Mouse (Mus musculus) kidney, postnatal 0 days (tissue): ENCODE measurements at regions not wholly inside any gene's neighbourhood (a gene's known extent, or its start where the extent isn't known, plus 50 kb on each side); places are given as distances from the start of the nearest gene placed in this dataset.

Experiments used
- ATAC-seq: fragments of 200-750 bp; cut with Nextera tagmentation; replicated peaks from 2 replicates; pipeline ENCODE4 v1.8.0; 2017; ENCODE audit warnings: low read depth, moderate number of reproducible peaks, moderate TSS enrichment, moderate library complexity; ENCODE audit not compliant: low FRiP score
- DNase-seq: peaks from one replicate; pipeline ENCODE4 v3.0.0-alpha.2; 2016; ENCODE audit warnings: low spot score
- H3K27ac ChIP-seq: fragments of 300-500 bp; sonication (generic); 2 replicates; pipeline ENCODE4 v1.5.1; 2014; ENCODE audit warnings: mild to moderate bottlenecking
- H3K27me3 ChIP-seq: fragments of 300-500 bp; sonication (generic); 2 replicates; pipeline ENCODE4 v1.6.1; 2014; ENCODE audit warnings: low read length, mixed read lengths; ENCODE audit not compliant: insufficient read depth
- H3K36me3 ChIP-seq: fragments of 300-500 bp; sonication (generic); 2 replicates; pipeline ENCODE4 v1.6.1; 2014; ENCODE audit warnings: low read length, mixed read lengths; ENCODE audit not compliant: insufficient read depth
- H3K4me1 ChIP-seq: fragments of 300-500 bp; sonication (generic); replicated peaks from 2 replicates; pipeline ENCODE4 v1.6.1; 2014; ENCODE audit warnings: antibody characterized with exemption, low read length, mixed read lengths; ENCODE audit not compliant: insufficient read depth
- H3K4me2 ChIP-seq: fragments of 300-500 bp; sonication (generic); 2 replicates; pipeline ENCODE4 v1.6.1; 2014; ENCODE audit warnings: mild to moderate bottlenecking, low read length, moderate library complexity, mixed read lengths
- H3K4me3 ChIP-seq: fragments of 300-500 bp; sonication (generic); replicated peaks from 2 replicates; pipeline ENCODE4 v1.5.1; 2014; ENCODE audit warnings: low read depth, low read length
- H3K9ac ChIP-seq: fragments of 300-500 bp; sonication (generic); 2 replicates; pipeline ENCODE4 v1.6.1; 2014; ENCODE audit warnings: low read depth, low read length
- H3K9me3 ChIP-seq: fragments of 300-500 bp; sonication (generic); replicated peaks from 2 replicates; pipeline ENCODE4 v1.6.1; 2016; ENCODE audit warnings: low read length, inconsistent platforms, mixed read lengths
- CTCF ChIP-seq: IDR thresholded peaks from 2 replicates; pipeline ENCODE4 v1.5.1; 2016; ENCODE audit warnings: antibody characterized with exemption, low read depth, mild to moderate bottlenecking, moderate library complexity
- WGBS: fragments of 180-500 bp; shearing (Covaris S2); extraction: QIAGEN DNeasy Blood & Tissue Kit; methylation state at CpG from one replicate; pipeline ENCODE4 v1.1.7; 2014; 5-methylcytosine and 5-hydroxymethylcytosine counted together

- Histone ChIP-seq H3K9me3 (no peaks in the 10 kb centered on the region), H3K4me1 (no peaks in the 10 kb centered on the region), H3K9ac (no peak overlapping the region), H3K4me2 (no peak overlapping the region), H3K4me3 (no peak overlapping the region), H3K36me3 (no peaks in the 10 kb centered on the region), H3K27ac (no peak overlapping the region), H3K27me3 (no peaks in the 10 kb centered on the region)
- ATAC-seq (no peak), DNase-seq (no peak)
- WGBS = 80% methylated on average over 2 of the region's 2 CpGs
- no peak for TF ChIP-seq CTCF
Measured at GRCm38 (mm10) chr16:71711879-71712278, 596.2 kb upstream of the Robo1 start.

- no peak for ATAC-seq
Measured at GRCm38 (mm10) chr16:71717207-71717606, 590.9 kb upstream of the Robo1 start.

GRCm38 (mm10) chr16:71724898-71725297 lies 583.2 kb upstream of the Robo1 start:
- Histone ChIP-seq H3K27me3 (no peaks in the 10 kb centered on the region), H3K4me1 (no peaks in the 10 kb centered on the region), H3K27ac (no peak overlapping the region), H3K4me3 (no peak overlapping the region), H3K4me2 (no peak overlapping the region), H3K9ac (no peak overlapping the region), H3K9me3 (no peaks in the 10 kb centered on the region), H3K36me3 (no peaks in the 10 kb centered on the region)
- 89% methylated on average over 2 of the region's 2 CpGs for WGBS
- DNase-seq (no peak), ATAC-seq (no peak)
- TF ChIP-seq CTCF = no peak

More at GRCm38 (mm10) chr16:71717207-71717606, 590.9 kb upstream of the Robo1 start:
- Histone ChIP-seq H3K27me3 (no peaks in the 10 kb centered on the region), H3K4me3 (no peak overlapping the region), H3K36me3 (no peaks in the 10 kb centered on the region), H3K9ac (no peak overlapping the region), H3K4me1 (no peaks in the 10 kb centered on the region), H3K27ac (no peak overlapping the region), H3K9me3 (no peaks in the 10 kb centered on the region), H3K4me2 (no peak overlapping the region)
- no peak for DNase-seq
- 63% methylated on average over 3 of the region's 3 CpGs for WGBS
- no peak for TF ChIP-seq CTCF

GRCm38 (mm10) chr16:71737941-71738340 lies 570.2 kb upstream of the Robo1 start:
- ATAC-seq = no peak
- no peak overlapping the region for H3K4me2 ChIP-seq
- H3K9ac ChIP-seq = no peak overlapping the region
- no peaks in the 10 kb centered on the region for H3K27me3 ChIP-seq
- no peaks in the 10 kb centered on the region for H3K4me1 ChIP-seq
- no peak overlapping the region for H3K4me3 ChIP-seq
- H3K9me3 ChIP-seq = no peaks in the 10 kb centered on the region
- H3K27ac ChIP-seq = no peak overlapping the region
- no peak for DNase-seq
- WGBS = 89% methylated on average over 2 of the region's 2 CpGs
- no peak for TF ChIP-seq CTCF
- no peaks in the 10 kb centered on the region for H3K36me3 ChIP-seq

- no peak overlapping the region for H3K9ac ChIP-seq
- no peaks in the 10 kb centered on the region for H3K36me3 ChIP-seq
- DNase-seq = no peak
- no peak for TF ChIP-seq CTCF
- no peak overlapping the region for H3K27ac ChIP-seq
- no peaks in the 10 kb centered on the region for H3K4me1 ChIP-seq
- 67% methylated on average over 5 of the region's 5 CpGs for WGBS
- no peak for ATAC-seq
- no peak overlapping the region for H3K4me3 ChIP-seq
- H3K27me3 ChIP-seq = no peaks in the 10 kb centered on the region
- H3K9me3 ChIP-seq = no peaks in the 10 kb centered on the region
- no peak overlapping the region for H3K4me2 ChIP-seq
Measured at GRCm38 (mm10) chr16:71739104-71739503, 569.0 kb upstream of the Robo1 start.

GRCm38 (mm10) chr16:71780945-71781344 lies 527.2 kb upstream of the Robo1 start:
- DNase-seq (no peak), ATAC-seq (no peak)
- Histone ChIP-seq H3K4me3 (no peak overlapping the region), H3K4me2 (no peak overlapping the region), H3K27ac (no peak overlapping the region), H3K27me3 (no peaks in the 10 kb centered on the region), H3K4me1 (no peaks in the 10 kb centered on the region), H3K36me3 (no peaks in the 10 kb centered on the region), H3K9me3 (no peaks in the 10 kb centered on the region), H3K9ac (no peak overlapping the region)
- no peak for TF ChIP-seq CTCF

GRCm38 (mm10) chr16:71812840-71813239 lies 495.3 kb upstream of the Robo1 start:
- H3K9me3 ChIP-seq = no peaks in the 10 kb centered on the region
- 52% methylated on average over 5 of the region's 5 CpGs for WGBS
- no peaks in the 10 kb centered on the region for H3K27me3 ChIP-seq
- no peak for TF ChIP-seq CTCF
- H3K4me2 ChIP-seq = no peak overlapping the region
- ATAC-seq = no peak
- no peak overlapping the region for H3K4me3 ChIP-seq
- H3K36me3 ChIP-seq = no peaks in the 10 kb centered on the region
- no peaks in the 10 kb centered on the region for H3K4me1 ChIP-seq
- H3K27ac ChIP-seq = no peak overlapping the region
- no peak for DNase-seq
- H3K9ac ChIP-seq = no peak overlapping the region
